Mouse (Mus musculus) left cerebral cortex, adult 2 months (tissue): ENCODE results near the gene Arnt. TPM values are rescaled to one million over a fixed set of nuclear protein-coding genes. Genes with fewer than 3 reads are reported as not detected.
"Not testable (repeated sequence)": the region's sequence is repeated elsewhere in the genome, so short reads cannot be mapped to it uniquely, and the experiment has no call there.

Experiments used
- DNase-seq, 2 experiments: peaks; one replicate each; pipeline ENCODE4 v3.0.0; 2021 to 2022; ENCODE audit warnings: low spot score in 2 of 2, mixed read lengths in 1 of 2; ENCODE audit errors: extremely low spot score in 1 of 2
- H3K27ac ChIP-seq: fragments of 200-600 bp; 2 replicates; pipeline ENCODE4 v1.8.1; 2022
- H3K4me3 ChIP-seq: fragments of 200-600 bp; 2 replicates; pipeline ENCODE4 v1.8.1; 2022
- CTCF ChIP-seq: fragments of 200-600 bp; IDR thresholded peaks from 2 replicates; pipeline ENCODE4 v1.8.1; 2022; ENCODE audit warnings: antibody characterized with exemption, mild to moderate bottlenecking, moderate library complexity
- intact Hi-C: fragments of 180-260 bp; cut with DNase I; formaldehyde crosslinking; loops from one replicate; pipeline ENCODE4 v1.15.1; 2025
- total RNA-seq, 2 experiments: library from RNA; stranded (reverse); gene quantifications; 2 replicates each; pipeline ENCODE4 v1.2.3; 2021

The Arnt gene
- total RNA-seq, 2 experiments from 2014 or later, result 39.1 to 43.3 TPM

DNA sequence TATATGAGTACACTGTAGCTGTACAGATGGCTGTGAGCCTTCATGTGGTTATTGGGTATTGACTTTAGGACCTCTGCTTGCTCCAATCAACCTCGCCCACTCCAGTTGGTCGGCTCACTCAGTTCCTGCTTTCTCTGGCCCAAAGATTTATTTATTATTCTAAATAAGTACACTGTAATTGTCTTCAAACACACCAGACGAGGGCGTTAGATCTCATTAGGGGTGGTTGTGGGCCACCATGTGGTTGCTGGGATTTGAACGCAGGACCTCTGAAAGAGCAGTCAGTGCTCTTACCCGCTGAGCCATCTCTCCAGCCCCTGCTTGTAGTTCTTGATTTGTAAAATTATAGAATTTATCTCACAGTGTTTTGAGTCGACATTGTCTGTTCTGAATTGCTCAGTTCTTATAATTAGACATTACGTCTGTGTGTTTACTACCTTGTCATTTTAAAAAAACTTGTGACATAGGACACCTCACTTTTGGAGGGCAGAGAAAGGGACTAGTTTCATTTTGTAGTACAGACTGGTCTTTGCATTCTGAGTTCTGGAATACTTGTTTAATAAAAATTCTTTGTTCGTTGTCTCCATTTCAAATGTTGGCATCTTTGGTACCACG is 780 bp upstream of the Arnt start:
- intact Hi-C loops, result loop anchor here (5.0 kb wide), 1 partner anchor 206 kb away; the partner anchor contains the start of gene Cdc42se1
- H3K27ac ChIP-seq, result peak overlapping the region; percentile 84
- H3K4me3 ChIP-seq, result peak overlapping the region; percentile 87
- TF ChIP-seq CTCF, result no peak
- DNase-seq, result no peak

DNA sequence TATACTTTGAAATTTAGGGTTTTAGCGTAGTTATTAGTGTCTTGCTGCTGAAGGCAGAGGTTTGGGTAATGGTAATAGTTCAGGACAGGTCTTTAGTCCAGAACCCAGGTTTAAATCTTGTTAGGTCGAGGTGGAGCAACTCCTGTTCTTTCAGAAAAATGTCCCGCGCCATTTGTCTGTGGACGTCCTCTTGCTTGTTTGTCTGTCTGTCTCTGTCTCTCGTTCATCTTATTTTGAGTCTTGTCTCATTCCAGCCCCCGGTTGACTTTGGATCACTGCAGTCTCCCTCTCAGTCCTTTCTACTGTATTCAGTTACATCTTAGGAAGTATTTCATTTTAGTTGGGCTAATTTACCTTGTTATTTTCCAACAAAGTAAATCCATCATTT is 789 bp downstream of the Arnt start:
- intact Hi-C loops, result loop anchor here (2.0 to 5.0 kb wide), 3 partner anchors 78 to 208 kb away; partner anchors contain the start of genes Cdc42se1, Prune1 and Setdb1
- Histone ChIP-seq H3K4me3 (peak overlapping the region; percentile 87), H3K27ac (peak overlapping the region; percentile 89)
- no peak for TF ChIP-seq CTCF
- no peak for DNase-seq

GRCm38 (mm10) chr3:95435561-95435960 is 1.4 kb downstream of the Arnt start:
- H3K27ac ChIP-seq, result no peak overlapping the region
- DNase-seq, result no peak
- peak overlapping the region; percentile 87 for H3K4me3 ChIP-seq
- no peak for TF ChIP-seq CTCF
- intact Hi-C loops, result loop anchor here (2.0 kb wide), 2 partner anchors 79 to 153 kb away; partner anchors contain the start of genes Prune1 and Setdb1

- H3K4me3 ChIP-seq, intact Hi-C loops, DNase-seq, H3K27ac ChIP-seq: not testable (repeated sequence)
Observed at GRCm38 (mm10) chr3:95438636-95439035, 4.4 kb downstream of the Arnt start.

DNA sequence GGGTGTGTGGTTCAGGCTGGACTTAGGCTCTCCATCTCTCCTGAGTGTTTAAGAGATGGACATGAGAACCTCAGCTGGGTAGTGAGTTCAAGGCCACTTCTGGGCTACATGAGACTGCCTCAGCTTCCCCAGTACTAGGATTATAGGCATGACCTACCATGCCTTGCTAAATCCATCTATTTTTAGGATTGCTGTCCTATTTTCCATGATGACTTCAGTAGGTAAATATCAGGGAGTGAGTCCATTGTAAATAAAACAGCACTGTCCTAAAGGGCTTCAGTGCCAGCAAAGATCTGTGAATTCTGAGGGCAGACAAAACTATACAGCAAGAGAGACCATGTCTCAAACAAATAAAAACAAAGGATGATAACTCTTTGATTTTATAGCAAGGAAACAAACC is 5.5 kb downstream of the Arnt start:
- H3K4me3 ChIP-seq, result no peak overlapping the region
- DNase-seq, result no peak
- intact Hi-C loops, result no loop called here
- no peak overlapping the region for H3K27ac ChIP-seq
- TF ChIP-seq CTCF, result no peak

DNA sequence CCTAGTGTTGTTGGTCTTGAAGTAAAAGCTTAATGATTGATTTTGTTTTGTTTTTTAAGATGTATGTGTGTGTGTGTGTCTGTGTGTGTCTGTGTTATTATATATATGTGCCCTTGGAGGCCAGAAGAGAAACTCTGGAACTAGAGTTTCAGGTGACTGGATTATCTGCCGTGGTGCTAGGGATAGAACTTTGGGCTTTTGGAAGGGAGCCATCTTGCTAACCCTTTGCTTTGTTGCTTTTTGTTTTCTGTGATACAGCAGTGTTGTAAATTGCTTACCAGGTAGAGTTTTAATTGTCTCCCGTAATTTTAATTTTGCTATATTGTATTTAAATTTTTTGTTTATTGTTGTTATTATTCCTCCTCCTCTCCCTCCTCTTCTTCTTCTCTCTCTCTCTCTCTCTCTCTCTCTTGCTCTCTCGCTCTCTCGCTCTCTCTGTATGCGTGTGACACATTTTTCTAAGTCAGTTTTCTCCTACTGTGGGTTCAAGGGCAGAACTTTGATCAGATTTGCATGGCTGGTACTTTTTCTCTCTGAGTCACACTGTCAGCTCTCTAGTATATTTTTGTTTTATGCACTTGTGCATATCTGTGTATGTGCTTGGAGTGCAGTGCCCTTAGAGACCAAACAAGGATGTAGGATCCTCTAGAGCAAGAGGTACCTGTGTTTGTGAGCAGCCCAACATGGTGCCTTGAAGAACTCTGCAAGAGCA is 8.4 kb downstream of the Arnt start:
- no peak for TF ChIP-seq CTCF
- DNase-seq, result no peak
- Histone ChIP-seq H3K27ac (no peak overlapping the region), H3K4me3 (no peak overlapping the region)
- intact Hi-C loops, result no loop called here

- TF ChIP-seq CTCF, result no peak
- intact Hi-C loops, result no loop called here
- DNase-seq, result no peak
- Histone ChIP-seq H3K4me3 (no peak overlapping the region), H3K27ac (no peak overlapping the region)
Observed at GRCm38 (mm10) chr3:95445311-95445710, 11.1 kb downstream of the Arnt start.

- peak; percentile 15 to 21 for DNase-seq
- Histone ChIP-seq H3K4me3 (no peak overlapping the region), H3K27ac (no peak overlapping the region)
- TF ChIP-seq CTCF, result peak; percentile 81
- intact Hi-C loops, result loop anchor here (2.0 kb wide), 1 partner anchor 102 kb away; no protein-coding TSS in a partner anchor
Observed at GRCm38 (mm10) chr3:95450408-95450807, 16.2 kb downstream of the Arnt start.

- DNase-seq, result no peak
- Histone ChIP-seq H3K4me3 (no peak overlapping the region), H3K27ac (no peak overlapping the region)
- intact Hi-C loops, result loop anchor here (2.0 kb wide), 1 partner anchor 102 kb away; no protein-coding TSS in a partner anchor
- TF ChIP-seq CTCF, result no peak
Observed at GRCm38 (mm10) chr3:95450915-95451314, 16.7 kb downstream of the Arnt start.

DNA sequence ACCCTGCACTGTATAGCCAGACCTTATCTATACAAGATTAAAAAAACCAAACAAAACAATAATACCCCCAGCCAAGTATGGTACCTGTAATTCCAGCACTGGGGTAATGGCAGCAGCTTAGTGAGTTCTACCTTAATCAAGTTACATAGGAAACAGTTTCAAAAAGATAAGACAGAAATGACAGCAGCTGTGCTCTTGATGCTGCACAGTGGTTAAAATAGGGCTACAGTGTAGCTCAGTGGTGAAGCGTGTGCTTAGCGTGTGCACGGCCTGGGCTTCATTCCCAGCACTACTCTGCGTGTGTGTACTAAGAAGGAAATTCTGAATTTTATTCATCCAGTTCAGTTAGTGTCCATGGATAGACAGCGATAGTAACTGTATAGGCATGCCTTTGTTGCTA is 22.2 kb downstream of the Arnt start:
- intact Hi-C loops, result no loop called here
- Histone ChIP-seq H3K4me3 (no peak overlapping the region), H3K27ac (no peak overlapping the region)
- no peak for DNase-seq
- TF ChIP-seq CTCF, result no peak

DNA sequence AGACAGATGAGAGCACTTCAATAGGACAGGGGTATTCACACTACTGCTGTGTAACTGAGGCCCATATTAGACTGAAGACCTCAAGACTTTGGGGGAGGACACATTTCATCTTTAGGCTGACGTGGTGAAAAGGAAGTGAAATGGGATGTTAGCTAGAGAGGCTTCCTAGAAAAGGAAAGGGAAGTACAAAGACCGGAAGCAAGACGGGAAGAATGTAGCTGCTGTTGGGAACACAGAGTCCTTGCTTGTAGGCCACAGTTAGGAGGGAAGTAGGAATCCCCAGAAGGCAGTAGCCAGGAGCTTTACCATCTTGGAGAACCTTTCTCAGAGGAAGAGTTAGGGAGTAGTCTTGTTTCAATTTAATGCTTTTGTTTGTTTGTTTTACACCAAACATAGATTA is 23.6 kb downstream of the Arnt start:
- intact Hi-C loops, result no loop called here
- H3K27ac ChIP-seq, result no peak overlapping the region
- DNase-seq, result no peak
- TF ChIP-seq CTCF, result no peak
- H3K4me3 ChIP-seq, result no peak overlapping the region

DNA sequence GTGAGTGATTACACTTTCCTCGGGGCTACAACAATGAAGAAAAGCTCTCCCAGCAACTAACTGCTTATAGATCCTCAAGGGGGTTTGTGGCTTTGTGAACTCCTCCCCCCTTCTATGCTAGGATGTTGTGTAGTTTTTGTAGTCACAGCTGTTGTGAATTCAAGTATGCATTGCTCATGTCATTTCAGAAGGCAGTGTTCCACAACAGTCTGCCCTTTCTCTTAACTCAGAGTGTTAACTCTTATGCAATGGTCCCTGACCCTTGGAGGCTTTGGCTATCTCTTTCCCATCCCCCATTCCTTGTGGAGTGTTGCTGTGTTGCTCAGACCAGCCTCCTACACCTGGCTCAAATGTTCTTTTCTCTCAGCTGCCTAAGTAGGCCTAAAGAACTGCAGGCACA is 25.2 kb downstream of the Arnt start:
- no peak overlapping the region for H3K27ac ChIP-seq
- DNase-seq, result no peak
- H3K4me3 ChIP-seq, result no peak overlapping the region
- intact Hi-C loops, result no loop called here
- no peak for TF ChIP-seq CTCF
